In genomic region chr11:95445371-95445770, GRCm38 (mm10) we compare ENCODE assay signal across 20 mouse cellular contexts.
"Had no signal": no experiment of that assay in that cellular context is flagged by ENCODE, and none has a peak within 500 bp of the region (broad histone marks: within the 10 kb centered on the region; RNA-seq: fewer than 3 reads in every experiment).

No protein-coding gene starts in this region.

- H3K9me3 ChIP-seq: liver, embryonic 13.5 days; midbrain, embryonic 10.5 days; neural tube, embryonic 13.5 days; stomach, embryonic 15.5 days had no signal

- H3K36me3 ChIP-seq: stomach, embryonic 15.5 days had no signal

- H3K4me3 ChIP-seq: left cerebral cortex, adult 2 months; liver, embryonic 13.5 days; midbrain, embryonic 10.5 days; neural tube, embryonic 13.5 days; stomach, embryonic 15.5 days had no signal

- H3K27me3 ChIP-seq: liver, embryonic 13.5 days; neural tube, embryonic 13.5 days; stomach, embryonic 15.5 days had no signal

- H3K4me1 ChIP-seq: liver, embryonic 13.5 days; stomach, embryonic 15.5 days had no signal

- H3K4me2 ChIP-seq: liver, embryonic 13.5 days; neural tube, embryonic 13.5 days; stomach, embryonic 15.5 days had no signal

- DNase-seq: kidney, adult 18-20 months; kidney, adult 9 months; kidney, postnatal 14 days; kidney, postnatal 4 days; layer of hippocampus, postnatal 36 days; liver, embryonic 13.5 days; lung, adult 2 months; lung, postnatal 14 days; lung, postnatal 4 days; midbrain, embryonic 14.5 days; retina, postnatal 1 day; right cerebral cortex, postnatal 25 days; spleen, adult 18-20 months; thymus, adult 2 months; thymus, postnatal 14 days; thymus, postnatal 4 days had no signal

- H3K27ac ChIP-seq: left cerebral cortex, adult 2 months; liver, embryonic 13.5 days; midbrain, embryonic 10.5 days; neural tube, embryonic 13.5 days; stomach, embryonic 15.5 days had no signal

- H3K9ac ChIP-seq: liver, embryonic 13.5 days; neural tube, embryonic 13.5 days; stomach, embryonic 15.5 days had no signal
